Mouse (Mus musculus): ENCODE measurements around the gene Flywch2. TPM values are rescaled to one million over a fixed set of nuclear protein-coding genes. Genes with fewer than 3 reads are reported as not detected.

Gene Flywch2
- under 1 TPM in 1 of 2 experiments, not detected in 1; 0.46 TPM for total RNA-seq (2021)
- long read RNA-seq, experiment 1 = 0 reads
- long read RNA-seq, experiment 2 = 0 reads

GRCm38 (mm10) chr17:23785561-23786471 lies at the start of gene Flywch2:
TSS of gene Flywch2 (minus strand) at chr17:23786081.
- peak; percentile 34 to 39 for DNase-seq
- intact Hi-C loops (cut with DNase I) = no loop called here

GRCm38 (mm10) chr17:23831201-23831600 lies 45.3 kb upstream of the Flywch2 start:
- intact Hi-C loops (cut with DNase I) = loop anchor here (5.0 kb wide), 1 partner anchor 34 kb away; no protein-coding TSS in a partner anchor
- no peak for DNase-seq

- intact Hi-C loops (cut with DNase I) = no loop called here
These were observed 43.3 kb upstream of the Flywch2 start, which contains the start of gene Elob for GRCm38 (mm10) chr17:23829064-23829619. TSS of gene Elob (minus strand) at chr17:23829136.

GRCm38 (mm10) chr17:23828271-23829001 lies 42.6 kb upstream of the Flywch2 start:
- intact Hi-C loops (cut with DNase I) = no loop called here
- DNase-seq = peak in 1 of 2 experiments; percentile 65

More at GRCm38 (mm10) chr17:23829064-23829619, 43.3 kb upstream of the Flywch2 start, which contains the start of gene Elob:
- DNase-seq = peak; percentile 76 to 78

- intact Hi-C loops (cut with DNase I) = no loop called here
These were observed 39.7 kb upstream of the Flywch2 start for GRCm38 (mm10) chr17:23825591-23825990.

GRCm38 (mm10) chr17:23823614-23824013 lies 37.7 kb upstream of the Flywch2 start:
- no peak for DNase-seq
- intact Hi-C loops (cut with DNase I) = loop anchor here (2.0 kb wide), 1 partner anchor 19 kb away; no protein-coding TSS in a partner anchor

More at GRCm38 (mm10) chr17:23825591-23825990, 39.7 kb upstream of the Flywch2 start:
- no peak for DNase-seq

GRCm38 (mm10) chr17:23823018-23823417 lies 37.1 kb upstream of the Flywch2 start:
- intact Hi-C loops (cut with DNase I) = loop anchor here (2.0 kb wide), 1 partner anchor 18 kb away; no protein-coding TSS in a partner anchor
- DNase-seq = no peak

- intact Hi-C loops (cut with DNase I) = loop anchor here (2.0 kb wide), 1 partner anchor 17 kb away; no protein-coding TSS in a partner anchor
- no peak for DNase-seq
These were observed 36.2 kb upstream of the Flywch2 start for GRCm38 (mm10) chr17:23822094-23822493.

- DNase-seq = no peak
- intact Hi-C loops (cut with DNase I) = no loop called here
These were observed 34.9 kb upstream of the Flywch2 start for GRCm38 (mm10) chr17:23820731-23821130.

GRCm38 (mm10) chr17:23819235-23819634 lies 33.4 kb upstream of the Flywch2 start:
- intact Hi-C loops (cut with DNase I) = no loop called here

GRCm38 (mm10) chr17:23818579-23818978 lies 32.7 kb upstream of the Flywch2 start:
- intact Hi-C loops (cut with DNase I) = no loop called here
- no peak for DNase-seq

More at GRCm38 (mm10) chr17:23819235-23819634, 33.4 kb upstream of the Flywch2 start:
- no peak for DNase-seq

GRCm38 (mm10) chr17:23815641-23816040 lies 29.8 kb upstream of the Flywch2 start:
- intact Hi-C loops (cut with DNase I) = no loop called here
- DNase-seq = no peak

GRCm38 (mm10) chr17:23807918-23808317 lies 22.0 kb upstream of the Flywch2 start:
- no peak for DNase-seq
- intact Hi-C loops (cut with DNase I) = no loop called here

- no peak for DNase-seq
- intact Hi-C loops (cut with DNase I) = no loop called here
These were observed 21.0 kb upstream of the Flywch2 start for GRCm38 (mm10) chr17:23806867-23807266.

- intact Hi-C loops (cut with DNase I) = loop anchor here (2.0 kb wide), 1 partner anchor 18 kb away; no protein-coding TSS in a partner anchor
- DNase-seq = no peak
These were observed 18.7 kb upstream of the Flywch2 start for GRCm38 (mm10) chr17:23804426-23805085.

- DNase-seq = peak; percentile 59 to 67
- intact Hi-C loops (cut with DNase I) = loop anchor here (2.0 kb wide), 1 partner anchor 19 kb away; no protein-coding TSS in a partner anchor
These were observed 17.6 kb upstream of the Flywch2 start for GRCm38 (mm10) chr17:23803366-23804041.

GRCm38 (mm10) chr17:23802746-23803365 lies 17.0 kb upstream of the Flywch2 start:
- intact Hi-C loops (cut with DNase I) = no loop called here

GRCm38 (mm10) chr17:23801627-23802026 lies 15.7 kb upstream of the Flywch2 start:
- DNase-seq = no peak
- intact Hi-C loops (cut with DNase I) = no loop called here

More at GRCm38 (mm10) chr17:23802746-23803365, 17.0 kb upstream of the Flywch2 start:
- DNase-seq = peak; percentile 93 to 95

Measured in gastrocnemius, postnatal 36 days (tissue).